Comparison of ENCODE assay signal across 13 mouse cellular contexts in the genomic region with DNA sequence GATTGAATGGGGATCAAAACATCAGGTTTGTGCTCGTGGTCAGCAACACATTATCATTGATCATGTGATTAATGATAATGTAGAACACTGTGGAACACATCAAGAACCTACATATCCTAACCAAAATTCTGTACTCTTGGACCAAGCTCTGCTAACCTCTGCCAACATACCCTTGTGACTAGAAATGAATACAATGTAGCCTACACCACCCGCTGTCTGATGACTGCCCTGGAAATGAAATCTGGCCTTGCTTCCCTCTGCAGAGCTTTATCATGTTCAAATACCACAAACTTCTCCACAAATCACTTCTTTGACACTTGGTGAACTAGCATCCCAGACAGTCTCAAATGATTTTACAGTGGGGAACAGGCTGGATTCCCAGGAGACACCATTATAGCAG.
"Had no signal": no experiment of that assay in that cellular context is flagged by ENCODE, and none has a peak within 500 bp of the region (broad histone marks: within the 10 kb centered on the region; RNA-seq: fewer than 3 reads in every experiment).

No protein-coding gene starts in this region.

- DNase-seq: gastrocnemius, adult 2 months; gastrocnemius, postnatal 10 days; gastrocnemius, postnatal 25 days; kidney, adult 18-20 months; kidney, adult 8-10 months; kidney, postnatal 10 days; kidney, postnatal 25 days; kidney, postnatal 4 days; layer of hippocampus, adult 9-11 months; left cerebral cortex, postnatal 4 days; liver; liver, embryonic 13.5 days; liver, postnatal 0 days had no signal
